Mouse (Mus musculus): Measurements from ENCODE around the gene Dctn3.
"Not testable (repeated sequence)": the region's sequence is repeated elsewhere in the genome, so short reads cannot be mapped to it uniquely, and the experiment has no call there.

The Dctn3 gene

DNA sequence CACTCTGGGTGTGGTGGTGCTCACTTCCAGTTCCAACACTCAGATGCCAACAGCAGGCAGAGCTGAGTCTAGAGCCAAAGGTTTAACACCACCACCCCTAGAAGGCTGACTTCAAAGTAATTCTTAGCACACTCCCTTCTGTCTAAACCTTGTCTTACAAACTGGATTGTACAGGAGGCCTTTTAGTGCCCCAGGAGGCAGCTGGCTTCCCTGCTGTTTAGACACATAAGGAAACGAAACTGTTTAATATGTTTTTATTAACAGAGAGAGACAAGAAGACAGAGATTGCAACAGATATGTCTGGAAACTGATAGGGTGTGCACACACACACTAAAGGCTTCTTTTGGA is 15.3 kb upstream of the Dctn3 start:
- DNase-seq (ENCODE audit: low read depth, low spot score): no peak

DNA sequence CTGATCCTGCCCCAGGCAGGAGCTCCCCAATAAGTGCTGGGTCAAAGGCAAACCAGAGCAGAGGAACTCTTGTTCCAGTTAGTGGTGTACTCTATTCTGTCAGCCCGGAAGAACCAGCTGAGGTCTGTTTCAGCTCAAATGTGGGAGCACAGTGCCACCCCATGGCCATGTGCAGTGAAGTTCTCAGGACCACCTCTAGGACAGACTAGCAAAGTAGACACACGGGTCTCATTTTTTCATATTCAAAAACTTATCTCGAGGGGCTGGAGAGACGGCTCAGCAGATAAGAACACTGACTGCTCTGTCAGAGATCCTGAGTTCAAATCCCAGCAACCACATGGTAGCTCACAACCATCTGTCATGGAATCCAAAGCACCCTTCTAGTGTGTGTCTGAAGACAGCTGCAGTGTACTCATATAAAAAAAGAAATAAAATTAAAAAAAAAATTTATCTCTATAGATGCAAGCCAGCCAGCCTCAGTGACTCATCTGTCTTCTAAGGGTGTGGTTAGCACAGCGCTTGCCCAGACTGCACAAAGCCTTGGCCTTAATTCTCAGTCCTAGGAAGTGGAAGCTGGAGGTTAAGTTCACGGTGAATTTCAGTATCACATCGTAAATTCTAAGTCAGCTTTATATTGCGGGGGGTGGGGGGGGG is 14.8 kb upstream of the Dctn3 start:
- peak; percentile 90 for DNase-seq (ENCODE audit: low read depth, low spot score)

DNA sequence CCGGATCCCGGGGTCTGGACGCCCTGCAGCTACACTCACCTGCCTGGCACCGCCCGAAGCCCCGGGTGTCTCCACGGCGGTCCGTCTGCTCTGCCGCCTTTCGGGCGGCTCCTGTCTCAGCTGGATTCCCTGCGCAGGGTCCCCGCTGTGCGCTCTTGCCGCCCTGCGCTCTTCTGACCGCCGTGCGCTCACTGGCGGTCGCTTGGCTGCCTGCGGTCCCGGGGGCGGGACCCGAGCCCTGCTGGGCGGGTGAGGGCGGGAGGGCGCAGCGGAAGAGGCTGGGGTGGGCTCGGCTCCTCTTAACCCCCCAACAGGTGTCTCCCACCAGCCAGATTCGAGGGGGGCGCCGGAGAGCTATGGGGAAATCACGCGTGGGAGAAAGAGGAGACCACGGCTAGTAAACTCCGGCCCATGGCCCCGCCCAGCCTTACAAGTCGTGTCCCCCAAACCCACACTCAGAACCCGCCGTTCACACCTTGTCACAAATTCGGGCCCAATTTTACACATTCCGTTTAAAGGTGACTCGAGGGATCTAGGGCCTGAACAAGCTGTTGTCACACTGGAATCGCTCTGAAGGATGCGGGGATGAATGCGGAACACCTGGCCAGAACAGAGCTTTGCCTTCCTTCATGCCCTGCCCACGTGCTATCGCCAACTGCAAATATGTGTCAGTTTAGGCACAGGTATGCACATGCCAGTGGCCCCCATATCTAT is 8.2 kb upstream of the Dctn3 start, which contains the start of gene Arid3c:
Gene Arid3c (minus strand): TSS at position 91 of the 714 bp plus-strand sequence.
- no peak for DNase-seq (ENCODE audit: low read depth, low spot score)

DNA sequence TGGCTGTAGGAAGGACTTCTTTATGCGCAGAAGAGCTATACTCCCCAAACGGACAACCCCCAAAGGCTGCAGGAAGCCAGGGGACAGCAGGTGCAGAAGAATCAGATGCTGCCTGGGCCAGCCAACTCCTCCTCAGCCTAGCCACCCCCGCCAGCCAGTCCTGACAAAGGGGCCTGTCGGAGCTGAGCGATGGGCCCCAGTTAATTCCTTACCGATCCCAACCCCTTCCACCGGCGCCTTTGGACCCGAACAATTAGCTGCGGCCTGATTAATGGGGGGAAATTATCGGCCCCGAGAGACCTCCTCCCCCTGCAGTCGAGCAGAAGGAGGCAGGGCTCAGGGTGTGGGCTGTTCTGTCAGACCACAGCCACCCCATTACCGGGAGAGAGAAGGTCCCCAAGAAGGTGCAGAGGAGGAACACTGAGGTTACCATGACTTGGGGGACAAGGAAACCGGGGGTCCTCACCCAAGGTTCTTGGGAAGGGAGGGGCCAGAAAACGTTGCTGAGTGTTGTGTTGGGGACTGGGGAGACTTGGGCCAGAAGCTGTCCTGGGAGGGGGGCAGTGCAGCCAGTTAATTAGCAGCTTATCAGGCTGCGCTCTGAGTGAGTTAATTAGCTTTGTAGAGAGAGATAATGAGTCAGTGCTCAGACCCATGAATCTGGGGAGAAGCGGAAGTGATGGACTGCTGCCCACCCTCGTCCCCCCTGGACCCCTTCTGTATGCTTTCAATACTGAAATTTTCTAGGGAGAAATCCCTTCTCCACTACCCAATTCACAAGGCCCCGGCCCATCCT is 4.1 kb upstream of the Dctn3 start:
- DNase-seq (ENCODE audit: low read depth, low spot score): no peak

DNA sequence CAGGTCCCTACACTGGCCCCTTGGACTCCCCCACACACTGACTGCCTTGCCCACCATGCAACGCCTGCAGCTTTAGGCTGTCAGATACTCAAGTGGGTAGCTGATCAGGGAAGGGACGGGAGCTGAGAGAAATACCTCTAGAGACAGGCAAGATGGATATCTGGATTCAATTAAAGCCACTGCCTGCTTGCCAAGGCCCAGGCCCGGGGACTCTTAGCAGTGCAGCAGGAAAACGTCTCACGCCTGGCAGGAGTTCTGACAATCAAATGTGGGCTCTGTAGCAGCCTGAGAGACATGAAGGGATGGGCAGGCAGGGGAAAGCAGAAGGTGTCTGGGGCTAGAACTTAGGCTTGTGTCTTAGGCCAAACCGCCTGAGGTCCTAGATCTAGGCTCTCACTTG is 6.1 kb downstream of the Dctn3 start:
- no peak for DNase-seq (ENCODE audit: low read depth, low spot score)

DNA sequence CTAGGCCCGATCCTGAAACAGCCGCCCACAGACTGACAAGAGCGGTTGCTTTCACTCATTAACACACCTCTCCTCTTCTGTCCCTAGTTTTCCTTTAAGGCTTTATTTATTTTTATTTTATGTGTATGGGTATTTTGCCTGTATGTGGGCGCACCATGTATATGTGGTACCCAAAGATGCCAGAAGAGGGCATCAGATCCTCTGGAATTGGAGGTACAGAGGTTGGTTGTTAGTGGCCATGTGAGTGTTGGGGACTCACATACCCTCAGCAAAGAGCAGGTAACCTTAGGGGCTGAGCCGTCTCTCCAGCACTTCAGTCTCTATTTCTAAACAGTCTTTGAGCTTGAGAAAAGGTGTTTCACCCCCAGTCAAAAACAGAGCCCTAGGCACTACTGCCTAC is 7.4 kb downstream of the Dctn3 start:
- peak; percentile 75 for DNase-seq (ENCODE audit: low read depth, low spot score)

DNA sequence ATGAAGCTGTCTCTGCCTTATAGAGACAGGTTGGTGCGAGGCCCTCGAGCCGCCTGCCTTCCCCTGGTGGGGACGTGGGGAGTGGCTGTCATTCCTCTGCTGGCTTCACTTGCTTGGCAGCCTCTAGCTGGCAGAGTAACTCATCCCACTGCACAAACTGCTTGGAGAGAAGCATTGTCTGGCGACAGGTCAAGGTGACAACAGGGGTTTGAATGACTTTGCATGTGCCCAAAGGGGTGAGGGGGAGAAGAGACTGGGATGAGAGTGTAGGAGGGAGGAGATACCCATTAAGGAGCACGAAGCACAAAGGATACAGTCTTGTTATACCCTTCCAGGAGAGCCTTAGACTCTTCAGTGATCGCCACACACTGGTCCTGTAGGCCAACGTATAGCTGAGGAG is 7.9 kb downstream of the Dctn3 start:
- DNase-seq (ENCODE audit: low read depth, low spot score): no peak

DNA sequence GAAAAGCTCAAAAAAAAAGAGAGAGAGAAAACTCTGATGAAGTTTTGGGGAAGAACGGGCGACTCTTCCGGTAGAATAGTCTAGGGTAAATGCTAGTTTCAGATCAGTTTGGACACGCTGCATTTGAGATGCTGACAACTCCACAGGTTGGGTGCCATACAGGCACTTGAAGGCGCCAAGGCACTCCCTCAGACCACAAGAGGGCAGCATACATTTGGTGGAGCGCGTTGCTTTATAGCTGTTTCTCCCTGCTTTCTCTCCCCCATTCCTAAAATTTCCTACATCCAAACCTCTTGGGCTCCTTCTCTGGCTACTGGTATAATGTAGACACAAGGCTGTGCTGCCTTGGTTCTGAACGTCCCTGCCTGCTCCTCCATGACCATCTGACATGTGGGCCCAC is 8.7 kb downstream of the Dctn3 start:
- DNase-seq (ENCODE audit: low read depth, low spot score): peak; percentile 93

DNA sequence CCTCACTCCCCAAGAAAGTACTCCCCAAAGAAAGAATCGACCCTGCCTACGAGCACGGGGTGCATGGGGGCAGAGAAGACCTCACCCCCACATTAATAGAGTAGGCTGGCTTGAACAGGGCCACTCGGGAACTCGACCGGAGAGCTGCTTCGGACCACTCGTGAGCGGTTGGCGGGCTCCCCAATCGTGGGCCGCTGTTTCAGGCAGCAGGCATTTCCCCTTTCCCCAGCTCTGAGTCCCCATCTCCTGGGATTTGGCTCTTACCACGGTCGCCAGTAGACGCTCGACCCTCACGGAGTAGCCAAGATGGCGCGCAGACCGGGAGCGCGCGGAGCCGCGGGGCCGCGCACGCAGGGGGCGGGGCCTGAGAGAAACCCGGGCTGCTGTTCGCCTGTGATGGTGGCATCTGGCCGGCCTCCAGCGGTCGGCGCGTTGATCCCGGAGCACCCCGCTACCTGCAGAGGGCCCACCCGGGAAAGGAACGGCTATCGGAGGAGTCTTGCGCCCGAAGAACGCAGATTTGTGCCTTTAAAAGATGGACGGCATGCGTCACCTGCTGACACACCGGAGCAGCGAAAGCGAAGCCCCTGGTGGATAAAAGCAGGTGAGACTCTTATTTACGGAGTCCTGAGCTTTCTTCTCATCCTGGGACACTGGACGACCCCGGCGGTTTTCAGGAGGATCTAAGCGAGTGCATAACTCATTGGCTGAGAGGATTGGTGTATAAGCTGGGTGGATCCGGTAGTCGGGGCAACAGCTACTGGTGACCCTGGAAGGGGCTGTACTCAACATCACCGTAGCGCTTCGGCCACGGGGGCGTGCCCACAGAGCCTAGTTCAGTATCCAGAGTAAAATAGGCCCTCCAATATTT is 9.5 kb downstream of the Dctn3 start, which contains the start of gene Rpp25l:
Gene Rpp25l (minus strand): TSS at position 338 of the 871 bp plus-strand sequence.
- peak; percentile 85 for DNase-seq (ENCODE audit: low read depth, low spot score)

DNA sequence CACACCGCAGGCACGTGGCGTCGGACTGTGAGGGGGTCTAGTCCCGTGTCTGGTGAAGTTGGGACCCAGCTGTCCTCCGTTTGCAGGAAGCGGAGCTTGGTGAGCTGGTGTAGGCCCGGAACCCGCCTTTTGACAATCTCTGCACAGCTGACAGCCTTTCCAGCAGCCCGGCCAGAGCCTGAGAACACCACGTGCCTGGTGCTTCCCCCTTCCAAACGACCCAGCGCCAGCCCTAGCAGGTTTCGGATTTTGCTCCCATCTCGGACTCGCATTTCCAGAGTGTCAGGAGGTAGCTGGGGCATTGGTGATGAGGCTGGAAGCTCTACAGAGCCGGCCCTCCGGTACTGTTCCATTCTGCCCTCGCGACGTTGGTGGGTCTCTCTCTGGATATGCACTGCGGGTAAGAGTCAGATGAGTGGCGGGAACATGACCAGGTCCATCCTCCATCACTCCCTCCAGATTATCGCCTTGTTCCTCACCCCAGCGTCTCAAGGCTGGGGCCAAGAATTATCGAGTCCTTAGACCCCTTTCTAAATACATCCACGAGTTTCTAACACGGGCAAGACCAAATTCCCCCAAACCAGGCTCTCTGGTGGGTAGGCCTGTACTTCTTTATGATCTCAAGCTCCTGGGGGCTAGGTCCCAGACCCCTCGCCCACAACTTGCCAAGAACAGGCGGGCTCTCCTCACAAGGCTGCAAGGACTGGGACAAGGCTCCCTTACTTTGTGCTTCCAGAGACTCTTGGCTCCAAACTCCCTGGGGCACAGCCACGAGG is 10.4 kb downstream of the Dctn3 start:
- DNase-seq (ENCODE audit: low read depth, low spot score): no peak

DNA sequence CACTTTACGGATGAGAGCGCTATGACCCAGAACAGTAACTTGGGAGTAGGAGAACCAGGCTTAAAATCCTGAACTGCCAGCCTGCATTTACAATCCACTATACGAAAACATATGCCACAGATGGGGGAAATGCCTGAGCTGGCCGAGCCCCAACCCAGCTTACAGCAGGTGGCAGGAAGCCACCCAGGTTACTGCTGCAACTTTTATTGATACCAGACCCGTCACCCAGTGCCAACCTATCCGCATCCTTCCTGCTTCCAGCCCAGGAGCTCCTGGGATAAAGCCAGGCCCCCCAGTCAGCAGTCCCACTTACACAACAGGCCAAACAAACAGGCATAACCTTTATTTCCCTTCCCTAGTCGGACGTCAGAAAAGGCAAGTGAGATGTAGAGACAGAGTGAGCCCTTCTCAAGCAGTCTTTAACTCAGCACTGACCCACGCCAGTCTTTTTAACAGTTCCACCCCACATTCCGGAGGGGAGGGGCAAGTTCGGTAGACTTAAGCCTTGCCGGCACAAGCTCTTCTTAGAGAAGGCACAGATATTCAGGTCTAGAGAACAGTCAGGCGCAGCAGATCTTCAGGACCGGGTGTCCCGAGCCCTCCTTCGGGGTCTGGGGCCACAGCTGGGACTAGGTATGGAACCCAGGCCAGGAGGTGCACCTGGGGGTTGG is 11.1 kb downstream of the Dctn3 start:
- peak; percentile 69 for DNase-seq (ENCODE audit: low read depth, low spot score)

DNA sequence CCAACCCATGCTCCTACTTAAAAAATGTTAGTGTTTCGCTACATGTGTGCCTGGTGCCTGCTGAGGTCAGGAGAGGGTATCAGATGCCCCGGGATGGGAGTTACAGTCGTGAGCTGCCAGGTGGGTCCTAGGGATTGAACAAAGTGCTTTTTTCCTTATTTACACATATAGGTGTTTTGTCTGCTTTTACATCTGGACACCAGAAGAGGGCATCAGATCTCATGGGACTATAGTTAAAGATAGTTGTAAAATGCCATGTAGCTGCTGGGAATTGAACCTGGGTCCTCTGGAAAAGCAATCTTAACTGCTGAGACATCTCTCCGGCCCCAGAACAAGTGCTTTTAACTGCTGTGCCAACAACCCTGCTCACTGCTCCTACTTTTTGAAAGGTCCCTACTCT is 12.7 kb downstream of the Dctn3 start:
- no peak for DNase-seq (ENCODE audit: low read depth, low spot score)

DNA sequence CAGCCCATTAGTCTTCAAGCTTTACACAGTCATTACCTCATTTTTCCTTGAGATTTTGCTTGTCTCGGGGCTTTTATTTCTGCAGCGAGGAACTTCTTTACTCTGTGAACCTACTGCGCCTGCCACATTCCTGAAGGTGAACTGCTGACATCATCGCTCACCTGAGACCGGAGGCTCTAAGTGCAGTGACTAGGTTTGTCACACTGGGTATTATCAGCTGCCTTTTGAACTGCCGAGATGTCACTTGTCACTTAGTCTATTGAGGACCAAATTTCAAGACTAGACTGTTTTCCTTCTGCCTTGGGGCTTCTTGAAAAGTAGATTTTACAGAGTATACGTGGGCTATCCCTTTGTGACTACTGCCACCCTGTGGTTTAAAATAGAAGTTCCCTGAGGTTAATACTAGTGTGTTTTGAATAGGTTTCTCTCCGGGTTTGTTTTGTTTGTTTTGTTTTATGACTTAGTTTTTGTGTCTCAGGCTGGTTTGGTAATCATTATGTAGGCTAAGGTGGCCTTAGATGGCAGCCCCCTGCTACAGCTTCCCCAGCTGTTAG is 14.7 kb downstream of the Dctn3 start:
- DNase-seq (ENCODE audit: low read depth, low spot score): peak; percentile 73

DNA sequence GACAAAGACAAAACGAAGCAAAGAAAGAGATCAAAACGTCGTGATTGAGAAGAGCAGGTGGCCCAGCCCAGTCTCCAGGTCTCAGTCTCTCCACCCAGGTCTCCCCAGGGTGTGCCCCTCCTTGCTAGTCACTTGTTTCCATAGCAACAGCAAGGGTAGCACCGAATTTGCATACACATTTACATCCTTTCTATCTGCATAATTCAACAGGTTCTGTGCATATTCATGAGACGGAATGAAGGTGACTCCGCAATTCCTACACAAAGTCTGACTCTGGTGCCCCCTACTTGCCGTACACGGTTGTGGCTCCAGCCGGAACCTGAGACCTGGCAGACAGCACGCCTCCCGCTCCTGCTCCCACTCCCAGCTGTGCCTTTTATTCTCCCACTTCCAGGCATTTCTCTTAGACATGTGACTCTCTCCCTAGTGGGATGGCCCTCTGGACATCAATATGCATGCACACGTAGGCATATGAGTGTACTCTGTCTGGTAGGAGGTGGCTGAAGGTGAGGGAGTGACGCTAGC is 15.9 kb downstream of the Dctn3 start:
- peak; percentile 94 for DNase-seq (ENCODE audit: low read depth, low spot score)

DNA sequence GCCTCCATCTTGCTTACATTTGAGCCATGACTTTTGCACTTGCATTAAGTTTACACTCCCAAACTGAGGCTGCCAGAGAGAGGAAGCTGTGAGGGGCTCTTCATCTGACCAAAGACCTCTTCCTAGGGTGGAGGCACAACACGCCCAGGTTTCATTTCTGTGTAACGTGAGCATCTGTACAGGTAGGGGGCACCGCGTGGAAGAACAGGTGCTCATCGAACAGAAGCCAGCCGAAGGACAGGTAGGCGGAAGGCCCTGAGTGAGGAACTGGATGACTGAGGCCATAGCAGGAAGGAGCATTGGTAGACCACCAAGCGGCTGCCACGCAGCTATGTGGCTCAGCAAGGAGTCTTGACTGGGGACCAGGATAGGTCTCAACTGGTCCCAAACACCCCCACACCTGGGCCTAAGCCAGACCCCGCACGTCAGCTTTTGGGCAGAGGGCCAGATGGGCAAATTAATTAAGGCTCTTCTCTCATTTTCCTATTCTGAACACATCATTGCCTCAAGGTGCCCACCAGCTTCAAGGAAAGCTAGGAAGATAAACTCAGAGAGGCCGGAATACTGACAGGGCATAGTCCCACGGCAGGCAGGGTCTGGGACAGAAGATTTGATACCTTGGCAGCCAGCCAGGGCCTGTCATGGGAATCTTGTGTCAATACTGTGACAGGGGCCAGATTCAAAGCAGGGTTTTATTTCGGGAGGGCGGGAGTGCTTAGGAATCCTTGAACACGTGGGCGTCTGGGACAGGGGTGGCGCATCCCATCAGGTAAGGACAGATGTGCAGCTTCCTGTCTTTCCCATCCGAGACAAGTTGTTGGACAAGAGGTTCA is 16.8 kb downstream of the Dctn3 start:
- DNase-seq (ENCODE audit: low read depth, low spot score): no peak

DNA sequence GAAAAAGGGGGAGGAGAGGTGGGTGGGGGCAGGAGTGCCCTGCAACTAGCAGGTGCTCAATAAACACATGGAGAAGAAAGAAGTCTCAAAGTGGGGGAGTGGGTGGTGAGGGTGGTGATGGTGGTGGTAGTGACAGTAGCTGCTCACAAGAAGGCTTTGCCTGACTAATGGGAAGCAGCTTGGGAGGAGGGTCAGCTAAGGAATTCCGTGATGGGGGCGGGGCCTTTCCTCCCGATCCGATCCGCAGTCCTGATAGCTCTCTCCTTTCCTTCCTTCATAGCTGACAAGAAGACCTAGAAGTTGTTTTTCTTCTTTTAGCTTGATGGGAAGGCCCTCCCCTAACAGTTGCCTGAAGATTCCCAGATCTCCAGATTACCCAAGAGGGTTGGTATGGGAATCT is 18.3 kb downstream of the Dctn3 start:
- DNase-seq (ENCODE audit: low read depth, low spot score): no peak

DNA sequence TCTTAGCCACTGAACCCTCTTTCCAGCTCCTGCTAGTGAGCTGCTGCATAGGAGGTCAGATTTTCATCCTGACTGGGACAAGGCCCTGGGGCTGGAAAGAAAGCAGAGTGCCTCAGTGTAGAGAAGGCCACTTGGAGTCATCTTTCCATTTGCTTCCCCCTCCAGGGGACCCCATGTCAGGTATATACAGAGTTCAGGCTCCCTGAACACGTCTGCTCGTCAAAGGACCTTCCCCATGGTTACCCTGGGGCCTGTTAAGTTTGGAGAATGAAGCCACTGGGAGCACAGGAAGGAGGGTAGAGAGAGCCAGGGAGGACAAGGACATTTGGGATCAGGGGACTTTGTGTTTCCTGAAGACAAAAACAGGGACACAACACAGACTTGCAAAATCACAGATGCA is 20.7 kb downstream of the Dctn3 start:
- DNase-seq (ENCODE audit: low read depth, low spot score): not testable (repeated sequence)

DNA sequence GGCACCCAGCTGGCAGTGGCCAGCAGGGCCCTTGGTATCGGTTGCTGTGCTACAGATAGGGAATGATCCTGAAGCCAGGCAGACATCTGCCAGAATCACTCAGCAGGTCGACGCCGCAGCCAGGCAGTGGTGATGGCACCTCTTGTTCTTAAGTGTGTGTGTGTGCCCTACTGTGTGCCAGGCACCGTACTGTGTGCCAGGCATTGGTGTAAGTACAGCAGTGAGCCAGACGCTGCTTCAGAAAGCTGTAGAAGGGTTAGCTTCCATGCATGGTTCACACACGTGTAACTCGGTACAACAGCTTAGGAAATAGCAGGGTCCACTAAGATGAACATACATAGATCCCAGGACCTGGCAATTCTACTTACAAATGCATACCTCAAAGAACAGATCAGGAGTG is 22.7 kb downstream of the Dctn3 start:
- DNase-seq (ENCODE audit: low read depth, low spot score): not testable (repeated sequence)

DNA sequence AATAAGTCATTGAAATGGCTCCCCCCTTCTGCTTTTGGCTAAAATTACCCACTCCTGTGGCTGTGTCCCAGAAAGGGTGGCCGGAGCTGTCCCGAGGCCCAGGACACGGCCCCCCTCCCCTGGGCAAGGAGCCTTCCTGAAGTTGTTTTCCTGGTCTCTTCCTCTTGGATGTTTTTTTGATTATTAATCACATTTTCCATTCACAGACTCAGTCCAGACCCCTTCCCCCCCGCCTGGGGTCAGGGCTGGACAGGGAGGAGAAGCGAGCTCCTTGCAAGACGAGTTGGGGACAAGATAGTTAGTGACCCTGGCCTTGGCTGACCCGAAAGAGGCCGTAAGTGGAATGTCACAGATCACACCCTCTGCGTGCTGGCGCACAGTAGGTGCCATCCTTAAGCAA is 23.2 kb downstream of the Dctn3 start, which contains the start of gene Il11ra1:
Gene Il11ra1 (plus strand): TSS at position 207 of the 400 bp plus-strand sequence.
- not testable (repeated sequence) for DNase-seq (ENCODE audit: low read depth, low spot score)
